Mouse (Mus musculus): ENCODE results near the gene Arhgap10.

Gene Arhgap10

GRCm38 (mm10) chr8:77517301-77518200 lies at the start of gene Arhgap10:
Gene Arhgap10 (minus strand): TSS chr8:77517953.
- in situ Hi-C loops (cut with MboI; ENCODE audit: low pct_unique_long_range_greater_than_20kb in 1 of 2, low sequenced_read_pairs in 2 of 2, unreplicated experiment in 1 of 2), result no loop called here

GRCm38 (mm10) chr8:77561441-77561840 lies 43.7 kb upstream of the Arhgap10 start:
- in situ Hi-C loops (cut with MboI; ENCODE audit: low pct_unique_long_range_greater_than_20kb in 1 of 2, low sequenced_read_pairs in 2 of 2, unreplicated experiment in 1 of 2), result no loop called here

GRCm38 (mm10) chr8:77552491-77552890 lies 34.7 kb upstream of the Arhgap10 start:
- in situ Hi-C loops (cut with MboI; ENCODE audit: low pct_unique_long_range_greater_than_20kb in 1 of 2, low sequenced_read_pairs in 2 of 2, unreplicated experiment in 1 of 2), result no loop called here

GRCm38 (mm10) chr8:77549881-77550580 lies 32.3 kb upstream of the Arhgap10 start:
- in situ Hi-C loops (cut with MboI; ENCODE audit: low pct_unique_long_range_greater_than_20kb in 1 of 2, low sequenced_read_pairs in 2 of 2, unreplicated experiment in 1 of 2), result no loop called here

GRCm38 (mm10) chr8:77549121-77549706 lies 31.5 kb upstream of the Arhgap10 start, which contains the start of gene Prmt9:
Gene Prmt9 (plus strand): TSS chr8:77549397.
- in situ Hi-C loops (cut with MboI; ENCODE audit: low pct_unique_long_range_greater_than_20kb in 1 of 2, low sequenced_read_pairs in 2 of 2, unreplicated experiment in 1 of 2), result no loop called here

GRCm38 (mm10) chr8:77545616-77546015 lies 27.9 kb upstream of the Arhgap10 start:
- in situ Hi-C loops (cut with MboI; ENCODE audit: low pct_unique_long_range_greater_than_20kb in 1 of 2, low sequenced_read_pairs in 2 of 2, unreplicated experiment in 1 of 2), result no loop called here

- in situ Hi-C loops (cut with MboI; ENCODE audit: low pct_unique_long_range_greater_than_20kb in 1 of 2, low sequenced_read_pairs in 2 of 2, unreplicated experiment in 1 of 2), result no loop called here
Observed at GRCm38 (mm10) chr8:77544428-77544827, 26.7 kb upstream of the Arhgap10 start.

- in situ Hi-C loops (cut with MboI; ENCODE audit: low pct_unique_long_range_greater_than_20kb in 1 of 2, low sequenced_read_pairs in 2 of 2, unreplicated experiment in 1 of 2), result no loop called here
Observed at GRCm38 (mm10) chr8:77543152-77543777, 25.5 kb upstream of the Arhgap10 start.

GRCm38 (mm10) chr8:77538256-77538655 lies 20.5 kb upstream of the Arhgap10 start:
- in situ Hi-C loops (cut with MboI; ENCODE audit: low pct_unique_long_range_greater_than_20kb in 1 of 2, low sequenced_read_pairs in 2 of 2, unreplicated experiment in 1 of 2), result no loop called here

GRCm38 (mm10) chr8:77536821-77537220 lies 19.1 kb upstream of the Arhgap10 start:
- in situ Hi-C loops (cut with MboI; ENCODE audit: low pct_unique_long_range_greater_than_20kb in 1 of 2, low sequenced_read_pairs in 2 of 2, unreplicated experiment in 1 of 2), result no loop called here

GRCm38 (mm10) chr8:77535026-77535595 lies 17.4 kb upstream of the Arhgap10 start:
- in situ Hi-C loops (cut with MboI; ENCODE audit: low pct_unique_long_range_greater_than_20kb in 1 of 2, low sequenced_read_pairs in 2 of 2, unreplicated experiment in 1 of 2), result no loop called here

- in situ Hi-C loops (cut with MboI; ENCODE audit: low pct_unique_long_range_greater_than_20kb in 1 of 2, low sequenced_read_pairs in 2 of 2, unreplicated experiment in 1 of 2), result no loop called here
Observed at GRCm38 (mm10) chr8:77534358-77534992, 16.7 kb upstream of the Arhgap10 start.

GRCm38 (mm10) chr8:77526130-77526529 lies 8.4 kb upstream of the Arhgap10 start:
- in situ Hi-C loops (cut with MboI; ENCODE audit: low pct_unique_long_range_greater_than_20kb in 1 of 2, low sequenced_read_pairs in 2 of 2, unreplicated experiment in 1 of 2), result loop anchor here (10.0 kb wide), 2 partner anchors 101 to 111 kb away; no protein-coding TSS in a partner anchor

GRCm38 (mm10) chr8:77524906-77525305 lies 7.2 kb upstream of the Arhgap10 start:
- in situ Hi-C loops (cut with MboI; ENCODE audit: low pct_unique_long_range_greater_than_20kb in 1 of 2, low sequenced_read_pairs in 2 of 2, unreplicated experiment in 1 of 2), result loop anchor here (10.0 kb wide), 2 partner anchors 100 to 110 kb away; no protein-coding TSS in a partner anchor

- in situ Hi-C loops (cut with MboI; ENCODE audit: low pct_unique_long_range_greater_than_20kb in 1 of 2, low sequenced_read_pairs in 2 of 2, unreplicated experiment in 1 of 2), result loop anchor here (10.0 kb wide), 2 partner anchors 99 to 109 kb away; no protein-coding TSS in a partner anchor
Observed at GRCm38 (mm10) chr8:77524018-77524615, 6.4 kb upstream of the Arhgap10 start.

- in situ Hi-C loops (cut with MboI; ENCODE audit: low pct_unique_long_range_greater_than_20kb in 1 of 2, low sequenced_read_pairs in 2 of 2, unreplicated experiment in 1 of 2), result loop anchor here (10.0 kb wide), 2 partner anchors 98 to 108 kb away; no protein-coding TSS in a partner anchor
Observed at GRCm38 (mm10) chr8:77522984-77523383, 5.2 kb upstream of the Arhgap10 start.

GRCm38 (mm10) chr8:77521028-77521785 lies 3.5 kb upstream of the Arhgap10 start:
- in situ Hi-C loops (cut with MboI; ENCODE audit: low pct_unique_long_range_greater_than_20kb in 1 of 2, low sequenced_read_pairs in 2 of 2, unreplicated experiment in 1 of 2), result loop anchor here (10.0 kb wide), 2 partner anchors 96 to 106 kb away; no protein-coding TSS in a partner anchor
